Mouse (Mus musculus) limb, embryonic 13.5 days (tissue): Measurements from ENCODE around the gene Padi6. TPM values are rescaled to one million over a fixed set of nuclear protein-coding genes. Genes with fewer than 3 reads are reported as not detected.

Source experiments
- ATAC-seq: fragments of 200-750 bp; cut with Nextera tagmentation; 2 replicates; pipeline ENCODE4 v1.8.0; 2017; ENCODE audit warnings: low read depth, moderate number of reproducible peaks, moderate TSS enrichment; ENCODE audit not compliant: low FRiP score
- H3K27ac ChIP-seq: fragments of 300-500 bp; sonication (generic); 2 replicates; pipeline ENCODE4 v1.5.1; 2015; ENCODE audit warnings: inconsistent platforms, mild to moderate bottlenecking, moderate library complexity
- H3K27me3 ChIP-seq: fragments of 300-500 bp; sonication (generic); 2 replicates; pipeline ENCODE4 v1.6.1; 2015; ENCODE audit warnings: mild to moderate bottlenecking, inconsistent platforms
- H3K36me3 ChIP-seq: fragments of 300-500 bp; sonication (generic); 2 replicates; pipeline ENCODE4 v1.6.1; 2015; ENCODE audit warnings: inconsistent platforms, mild to moderate bottlenecking, moderate library complexity
- H3K4me1 ChIP-seq: fragments of 300-500 bp; sonication (generic); 2 replicates; pipeline ENCODE4 v1.6.1; 2015; ENCODE audit warnings: inconsistent platforms
- H3K4me2 ChIP-seq: fragments of 300-500 bp; sonication (generic); replicated peaks from 2 replicates; pipeline ENCODE4 v1.6.1; 2015; ENCODE audit warnings: inconsistent platforms, mild to moderate bottlenecking, moderate library complexity
- H3K4me3 ChIP-seq: fragments of 300-500 bp; sonication (generic); 2 replicates; pipeline ENCODE4 v1.5.1; 2015; ENCODE audit warnings: moderate library complexity, mild to moderate bottlenecking, inconsistent platforms
- H3K9ac ChIP-seq: fragments of 300-500 bp; sonication (generic); 2 replicates; pipeline ENCODE4 v1.6.1; 2015; ENCODE audit warnings: mild to moderate bottlenecking, inconsistent platforms
- H3K9me3 ChIP-seq: fragments of 300-500 bp; sonication (generic); 2 replicates; pipeline ENCODE4 v1.6.1; 2016; ENCODE audit warnings: inconsistent platforms
- WGBS: fragments of 180-500 bp; shearing (Covaris S2); methylation state at CpG from one replicate; pipeline ENCODE4 v1.1.7; 2015; 5-methylcytosine and 5-hydroxymethylcytosine counted together
- polyA plus RNA-seq: library from polyadenylated mRNA; unstranded; fragments of >200 nt; fragmentation: Nextera tagmentation; extraction: Ambion mirVana; gene quantifications from 2 replicates; pipeline ENCODE4 v1.2.1, GENCODE M21; 2015

Padi6 gene
- polyA plus RNA-seq, 1 experiment from 2014 or later: not detected

DNA sequence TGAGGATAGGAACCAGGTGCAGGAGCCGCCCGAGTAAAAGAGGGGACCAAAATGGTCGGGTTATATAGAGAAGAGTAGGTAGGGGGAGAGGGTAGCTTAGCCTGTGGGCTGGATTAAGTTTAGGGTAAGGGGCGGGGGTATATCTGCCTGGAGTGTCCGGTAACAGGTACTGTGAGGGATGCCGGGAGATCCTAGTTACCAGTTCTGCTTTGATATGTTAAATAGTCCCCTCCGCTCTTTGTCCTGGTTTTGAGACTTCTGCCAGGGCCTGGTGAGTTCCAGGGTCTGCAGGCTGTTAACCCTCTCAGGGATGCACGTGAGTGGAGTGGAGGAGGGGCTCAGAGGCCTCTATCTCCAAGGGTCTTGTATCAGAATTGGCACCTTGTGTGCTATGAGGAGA lies 38.8 kb downstream of the Padi6 start:
- Histone ChIP-seq H3K9ac (peak overlapping the region; percentile 99), H3K36me3 (peaks cover 47% of the 10 kb centered on the region), H3K27me3 (0 out of 2 replicates have a peak, but pooled peaks cover 9% of the 10 kb centered on the region), H3K27ac (peak overlapping the region; percentile 99), H3K4me1 (peaks cover 70% of the 10 kb centered on the region), H3K9me3 (no peaks in the 10 kb centered on the region), H3K4me3 (peak overlapping the region; percentile 90), H3K4me2 (peak overlapping the region; percentile 87)
- WGBS: 6% methylated on average over 8 of the region's 8 CpGs
- no peak for ATAC-seq

DNA sequence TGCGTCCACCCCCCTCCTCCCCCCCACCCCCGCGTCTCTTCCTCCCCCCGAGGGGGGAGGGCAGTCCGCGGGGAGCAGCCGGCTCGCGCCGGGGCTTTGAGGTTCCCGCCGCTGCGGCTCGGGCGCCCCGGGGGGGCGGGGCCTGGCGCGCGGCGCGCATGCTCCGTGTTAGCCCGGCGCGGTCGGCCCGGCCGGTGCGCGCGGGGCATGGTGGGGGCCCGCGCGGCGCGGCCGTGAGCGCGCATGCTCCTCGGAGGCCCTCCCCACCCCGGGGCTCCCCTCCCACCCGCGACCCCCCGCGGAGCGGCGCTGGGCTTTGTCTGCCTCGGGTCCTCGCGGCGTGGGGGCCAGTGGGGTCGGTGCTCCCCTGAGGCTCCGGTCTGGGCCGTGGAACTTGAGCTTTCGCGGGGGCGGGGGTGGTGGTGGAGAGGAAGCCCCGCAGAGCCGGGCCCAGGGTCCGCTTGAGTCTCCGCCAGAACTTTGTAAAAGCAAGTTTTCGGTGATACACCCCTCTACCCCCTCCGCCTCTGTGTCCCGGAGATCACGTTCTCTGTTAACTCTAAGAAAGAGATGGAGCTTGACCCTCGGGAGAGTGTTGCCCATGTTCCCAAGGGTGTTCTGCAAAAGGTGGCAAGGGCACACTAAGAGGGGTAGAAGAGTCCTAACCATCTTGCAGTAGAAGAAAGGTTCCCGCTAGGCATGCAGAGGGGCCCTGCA lies 39.7 kb downstream of the Padi6 start:
- WGBS: under 1% methylated on average over 41 of the region's 68 CpGs
- peak overlapping the region; percentile 99 for H3K27ac ChIP-seq
- H3K4me3 ChIP-seq: peak overlapping the region; percentile 90
- peak overlapping the region; percentile 99 for H3K9ac ChIP-seq
- peaks cover 62% of the 10 kb centered on the region for H3K4me1 ChIP-seq
- no peaks in the 10 kb centered on the region for H3K9me3 ChIP-seq
- H3K36me3 ChIP-seq: peaks cover 38% of the 10 kb centered on the region
- H3K4me2 ChIP-seq: peak overlapping the region; percentile 87
- peak; percentile 72 for ATAC-seq
- H3K27me3 ChIP-seq: 0 out of 2 replicates have a peak, but pooled peaks cover 11% of the 10 kb centered on the region

DNA sequence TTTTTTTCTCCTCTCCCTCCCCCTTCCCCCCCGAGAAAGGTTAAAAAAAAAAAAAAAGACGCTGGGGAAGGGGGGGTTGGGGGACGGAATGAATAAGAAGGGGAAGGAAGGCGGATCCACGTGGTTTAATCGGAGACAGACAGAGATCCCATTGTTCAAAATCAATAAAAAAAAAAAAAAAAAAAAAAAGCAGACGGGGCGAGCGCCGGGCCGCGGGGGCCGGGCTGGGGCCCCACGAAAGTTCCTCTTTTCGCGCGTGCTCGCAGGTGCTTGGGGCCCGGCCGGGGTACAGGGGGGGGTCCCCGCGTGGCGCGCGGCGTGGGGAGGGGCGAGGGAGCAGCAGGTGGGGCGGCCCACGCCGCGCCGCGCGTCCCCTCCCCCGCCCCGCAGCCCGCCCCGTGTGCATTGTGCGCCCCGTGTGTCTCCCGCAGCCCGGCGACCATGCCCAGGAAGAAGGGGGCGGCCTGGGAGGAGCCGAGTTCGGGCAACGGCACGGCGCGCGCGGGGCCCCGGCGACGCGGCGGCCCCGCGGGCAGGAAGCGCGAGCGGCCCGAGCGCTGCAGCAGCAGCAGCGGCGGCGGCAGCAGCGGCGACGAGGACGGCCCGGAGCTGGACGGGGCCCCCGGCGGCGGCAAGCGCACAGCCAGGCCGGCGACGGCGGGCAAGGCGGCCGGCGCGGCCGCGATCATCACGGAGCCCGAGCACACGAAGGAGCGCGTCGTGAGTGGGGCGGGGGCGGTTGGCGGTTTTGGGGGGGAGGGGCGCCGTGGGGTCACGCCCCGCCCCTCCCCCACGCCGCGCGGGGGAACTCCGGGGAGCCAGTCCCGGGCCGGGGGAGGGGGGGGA lies 40.5 kb downstream of the Padi6 start:
- H3K27me3 ChIP-seq: 0 out of 2 replicates have a peak, but pooled peaks cover 11% of the 10 kb centered on the region
- peak overlapping the region; percentile 87 for H3K4me2 ChIP-seq
- peak; percentile 17 for ATAC-seq
- H3K9me3 ChIP-seq: no peaks in the 10 kb centered on the region
- H3K27ac ChIP-seq: peak overlapping the region; percentile 99
- H3K36me3 ChIP-seq: peaks cover 30% of the 10 kb centered on the region
- peaks cover 53% of the 10 kb centered on the region for H3K4me1 ChIP-seq
- peak overlapping the region; percentile 90 for H3K4me3 ChIP-seq
- WGBS: under 1% methylated on average over 66 of the region's 107 CpGs
- peak overlapping the region; percentile 99 for H3K9ac ChIP-seq

DNA sequence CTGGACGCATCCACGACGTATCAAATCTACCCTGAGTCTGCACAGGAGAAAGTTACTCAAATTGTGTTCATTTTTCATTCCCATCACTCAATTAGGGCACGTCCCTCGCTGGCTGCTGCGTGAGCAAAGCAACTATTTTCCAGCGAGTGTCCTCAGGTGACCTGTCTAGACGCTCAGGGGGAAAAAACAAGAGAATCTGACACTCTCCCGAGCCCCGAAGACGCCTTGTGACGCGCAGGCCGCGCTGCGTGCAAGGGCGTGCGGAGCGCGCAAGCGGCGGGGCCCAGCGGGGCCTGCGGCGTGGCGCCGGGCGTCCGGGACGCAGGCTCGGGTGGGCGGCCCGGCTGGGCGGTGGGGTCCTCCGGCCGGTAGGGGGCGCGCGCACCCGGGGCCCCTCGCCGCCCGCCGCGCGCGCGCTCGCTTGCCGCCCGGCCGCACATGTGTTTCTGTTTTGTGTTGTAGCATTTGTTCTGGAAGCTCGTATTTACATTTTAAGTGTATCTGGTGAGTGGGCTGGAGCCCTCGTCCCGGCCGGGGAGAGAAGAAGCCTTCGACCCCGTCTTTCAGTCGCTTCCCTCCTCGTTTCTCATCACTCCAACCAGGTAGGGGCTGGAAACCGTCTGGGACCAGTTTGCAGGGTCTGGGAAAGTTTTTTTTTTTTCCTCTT lies 41.3 kb downstream of the Padi6 start:
- Histone ChIP-seq H3K9me3 (no peaks in the 10 kb centered on the region), H3K4me3 (peak overlapping the region; percentile 90), H3K9ac (peak overlapping the region; percentile 99), H3K4me1 (peaks cover 48% of the 10 kb centered on the region), H3K4me2 (peak overlapping the region; percentile 87), H3K27me3 (0 out of 2 replicates have a peak, but pooled peaks cover 11% of the 10 kb centered on the region), H3K36me3 (peaks cover 22% of the 10 kb centered on the region), H3K27ac (peak overlapping the region; percentile 99)
- under 1% methylated on average over 61 of the region's 61 CpGs for WGBS
- peak; percentile 71; the same call in 1 of the 2 replicates for ATAC-seq

DNA sequence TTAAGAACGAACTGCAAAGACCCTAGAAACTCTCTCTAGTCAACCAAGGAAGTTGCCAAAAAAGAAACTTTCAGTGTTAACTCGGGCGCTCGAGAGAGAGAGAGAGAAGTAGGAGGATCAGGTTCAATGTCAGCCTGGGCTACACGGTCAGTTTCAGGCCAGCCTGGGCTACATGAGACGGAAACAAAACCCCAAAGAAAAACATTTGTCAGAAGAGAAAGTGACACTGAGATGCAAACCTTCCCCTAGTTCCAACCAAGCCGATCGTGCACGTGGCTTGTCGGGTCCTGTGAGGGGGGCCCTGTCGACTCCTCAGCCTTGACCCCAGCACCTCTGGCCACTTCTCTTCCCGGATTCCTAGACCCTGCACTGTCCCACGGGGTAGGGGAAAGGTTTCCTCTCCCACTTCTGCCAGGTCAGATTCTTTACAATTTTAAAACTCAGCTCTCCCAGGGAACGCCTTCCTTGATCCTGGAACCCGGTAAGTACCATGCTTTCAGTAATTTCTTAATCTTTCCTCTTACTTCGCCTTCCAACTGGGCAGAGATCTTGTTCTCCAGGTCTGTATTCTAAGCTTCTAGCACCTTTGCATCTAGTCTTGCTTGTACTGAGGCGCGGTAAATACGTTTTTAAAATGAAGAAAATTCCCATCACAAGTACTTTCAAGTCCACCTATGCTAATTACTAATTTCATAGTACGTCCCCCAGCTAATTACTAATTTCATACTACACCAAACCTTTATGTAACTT lies 42.0 kb downstream of the Padi6 start, which contains the start of gene Rcc2:
Gene Rcc2 (plus strand): TSS at position 273 of the 750 bp plus-strand sequence.
- Histone ChIP-seq H3K9ac (peak within 1 kb of the TSS; percentile 99), H3K4me2 (peak within 1 kb of the TSS; percentile 87), H3K4me3 (peak within 1 kb of the TSS; percentile 90), H3K27me3 (0 out of 2 replicates have a peak, but pooled peaks cover 11% of the 10 kb centered on the region), H3K27ac (peak within 1 kb of the TSS; percentile 99), H3K9me3 (no peaks in the 10 kb centered on the region), H3K36me3 (peaks cover 15% of the 10 kb centered on the region), H3K4me1 (peaks cover 42% of the 10 kb centered on the region)
- 4% methylated on average over 20 of the region's 20 CpGs for WGBS
- no peak for ATAC-seq

DNA sequence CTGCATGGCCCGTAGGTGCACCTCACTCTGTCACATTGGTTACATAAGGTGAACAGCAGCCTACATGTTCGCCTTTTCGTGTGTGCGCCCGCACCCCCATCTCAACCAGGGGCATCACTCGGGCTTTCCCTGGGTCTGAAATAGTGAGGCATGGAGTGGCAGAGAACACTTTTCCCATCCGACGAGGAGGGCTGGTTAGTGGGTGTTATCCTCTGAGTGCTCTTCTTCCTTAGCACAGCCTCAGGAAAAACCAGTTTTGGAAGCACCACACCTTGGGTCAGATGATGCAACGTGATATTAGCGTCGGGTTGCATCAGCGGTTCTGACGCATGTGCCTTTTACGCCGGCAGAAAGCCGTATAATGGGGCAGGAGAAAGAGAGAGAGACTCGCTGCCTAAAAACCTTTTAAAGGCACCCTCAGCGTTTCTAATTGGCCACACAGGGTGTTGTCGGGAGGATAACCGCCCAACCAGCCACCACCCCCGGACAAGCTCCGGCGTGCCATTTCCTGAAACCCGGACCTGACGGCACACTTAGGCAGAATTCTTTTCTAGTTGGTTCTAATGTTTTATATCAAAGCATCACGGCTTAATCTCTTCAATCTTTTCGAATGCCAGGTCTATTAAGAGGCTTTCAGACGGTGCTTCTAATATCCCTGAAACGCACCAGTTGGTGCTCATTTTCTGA lies 42.9 kb downstream of the Padi6 start:
- 5% methylated on average over 29 of the region's 29 CpGs for WGBS
- H3K4me2 ChIP-seq: peak overlapping the region; percentile 87
- H3K4me3 ChIP-seq: peak overlapping the region; percentile 90
- H3K27ac ChIP-seq: no peak overlapping the region
- H3K36me3 ChIP-seq: 0 out of 2 replicates have a peak, but pooled peaks cover 6% of the 10 kb centered on the region
- H3K27me3 ChIP-seq: 0 out of 2 replicates have a peak, but pooled peaks cover 11% of the 10 kb centered on the region
- no peak for ATAC-seq
- peak overlapping the region; percentile 48 for H3K9ac ChIP-seq
- no peaks in the 10 kb centered on the region for H3K9me3 ChIP-seq
- peaks cover 33% of the 10 kb centered on the region for H3K4me1 ChIP-seq

DNA sequence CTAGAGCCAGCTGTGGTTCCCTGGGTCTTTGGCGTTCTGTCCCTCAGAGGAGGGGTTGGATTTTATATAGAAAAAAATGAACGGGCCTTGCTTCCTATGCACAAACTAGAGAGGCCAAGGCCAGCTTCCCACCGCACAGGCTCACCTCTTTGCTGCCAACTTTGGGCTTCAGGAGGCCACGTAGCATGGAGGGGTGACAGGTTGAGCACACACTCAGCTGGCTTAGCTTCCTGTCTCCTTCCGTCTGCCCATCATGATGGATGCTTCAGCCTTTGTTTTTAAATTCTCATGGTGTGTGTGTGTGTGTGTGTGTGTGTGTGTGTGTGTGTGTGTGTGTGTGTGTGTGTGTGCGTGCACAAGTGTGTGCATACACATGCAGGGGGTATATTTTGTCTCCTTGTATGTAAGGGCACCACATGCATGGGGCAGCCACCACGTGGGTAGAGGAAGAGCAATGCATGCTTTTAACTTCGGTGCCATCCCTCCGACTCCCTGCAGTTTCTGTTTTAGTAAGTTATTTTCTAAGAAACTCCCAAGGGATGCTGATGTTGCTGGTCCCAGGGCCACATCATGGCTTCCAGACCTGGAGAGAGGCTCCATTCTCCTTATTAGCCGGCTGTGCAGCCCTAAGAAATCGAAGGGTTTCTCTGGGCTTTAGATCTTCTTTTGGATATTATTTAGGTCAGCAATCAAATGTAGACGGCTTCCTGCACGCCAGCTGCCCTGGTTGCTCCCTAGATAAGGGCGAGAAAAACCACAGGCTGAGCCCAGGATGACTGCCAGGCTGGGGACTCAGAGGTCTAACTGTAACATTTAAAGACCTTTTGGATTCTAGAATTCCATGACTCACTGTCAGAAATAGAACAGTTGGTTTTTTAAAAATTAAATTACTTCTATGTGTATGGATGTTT lies 46.5 kb downstream of the Padi6 start:
- no peak overlapping the region for H3K9ac ChIP-seq
- 77% methylated on average over 14 of the region's 14 CpGs for WGBS

DNA sequence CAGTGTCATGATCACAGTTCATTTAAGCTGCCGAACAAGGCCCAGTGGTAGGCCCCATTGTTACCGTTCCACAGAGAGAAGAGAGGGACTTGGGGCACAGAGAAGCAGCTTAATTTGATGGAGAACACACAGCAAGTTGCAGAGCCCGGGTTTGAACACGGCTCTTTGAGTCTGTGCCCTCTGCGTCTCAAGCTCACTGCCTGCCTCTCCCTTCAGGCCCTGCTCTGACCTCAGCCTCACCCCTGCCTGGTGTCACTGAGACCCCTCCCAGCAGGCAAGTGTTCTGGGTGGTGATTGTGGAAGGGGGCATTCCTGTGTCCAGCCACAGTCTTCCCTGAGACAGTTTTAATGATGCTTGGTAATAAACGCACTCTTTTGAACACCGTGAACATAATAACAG lies 47.3 kb downstream of the Padi6 start:
- ATAC-seq: no peak
- Histone ChIP-seq H3K4me1 (peaks cover 15% of the 10 kb centered on the region), H3K36me3 (no peaks in the 10 kb centered on the region), H3K4me2 (no peak overlapping the region), H3K27ac (no peak overlapping the region), H3K9me3 (no peaks in the 10 kb centered on the region), H3K9ac (no peak overlapping the region), H3K4me3 (no peak overlapping the region), H3K27me3 (0 out of 2 replicates have a peak, but pooled peaks cover 11% of the 10 kb centered on the region)
- WGBS: 64% methylated on average over 7 of the region's 7 CpGs

More for the DNA sequence above, 46.5 kb downstream of the Padi6 start:
- H3K36me3 ChIP-seq: no peaks in the 10 kb centered on the region
- ATAC-seq: no peak
- H3K4me1 ChIP-seq: peaks cover 18% of the 10 kb centered on the region
- H3K27ac ChIP-seq: no peak overlapping the region
- 0 out of 2 replicates have a peak, but pooled peaks cover 11% of the 10 kb centered on the region for H3K27me3 ChIP-seq
- no peak overlapping the region for H3K4me2 ChIP-seq
- H3K9me3 ChIP-seq: no peaks in the 10 kb centered on the region
- H3K4me3 ChIP-seq: no peak overlapping the region

DNA sequence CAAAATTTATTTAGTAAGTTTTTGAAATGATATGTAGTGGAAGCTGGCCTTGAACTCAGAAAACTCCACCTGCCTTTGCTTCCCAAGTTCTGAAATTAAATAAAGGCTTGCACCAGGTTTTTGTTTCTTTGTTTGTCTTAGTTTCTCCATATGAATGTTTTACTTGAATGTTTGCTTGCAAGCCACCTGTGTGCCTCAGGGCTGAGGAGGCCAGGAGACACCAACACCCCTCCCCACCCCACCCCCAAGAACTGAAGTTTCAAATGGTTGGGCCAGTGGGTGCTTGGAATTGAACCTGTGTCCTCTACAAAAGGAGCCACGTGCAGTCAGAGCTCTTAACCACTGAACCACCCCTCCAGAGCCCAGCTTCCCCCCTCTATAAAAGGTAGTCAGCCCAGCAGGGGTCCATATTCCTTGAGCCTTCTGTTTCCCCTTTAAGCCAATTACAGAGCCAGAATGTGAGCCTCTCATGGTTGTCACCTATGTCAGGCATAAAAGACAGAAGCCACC lies 47.8 kb downstream of the Padi6 start:
- 0 out of 2 replicates have a peak, but pooled peaks cover 11% of the 10 kb centered on the region for H3K27me3 ChIP-seq
- 0% methylated on average over 1 of the region's 1 CpGs for WGBS
- no peak overlapping the region for H3K4me3 ChIP-seq
- ATAC-seq: no peak
- peaks cover 11% of the 10 kb centered on the region for H3K4me1 ChIP-seq
- no peak overlapping the region for H3K27ac ChIP-seq
- H3K36me3 ChIP-seq: no peaks in the 10 kb centered on the region
- H3K9me3 ChIP-seq: no peaks in the 10 kb centered on the region
- no peak overlapping the region for H3K9ac ChIP-seq
- H3K4me2 ChIP-seq: no peak overlapping the region

DNA sequence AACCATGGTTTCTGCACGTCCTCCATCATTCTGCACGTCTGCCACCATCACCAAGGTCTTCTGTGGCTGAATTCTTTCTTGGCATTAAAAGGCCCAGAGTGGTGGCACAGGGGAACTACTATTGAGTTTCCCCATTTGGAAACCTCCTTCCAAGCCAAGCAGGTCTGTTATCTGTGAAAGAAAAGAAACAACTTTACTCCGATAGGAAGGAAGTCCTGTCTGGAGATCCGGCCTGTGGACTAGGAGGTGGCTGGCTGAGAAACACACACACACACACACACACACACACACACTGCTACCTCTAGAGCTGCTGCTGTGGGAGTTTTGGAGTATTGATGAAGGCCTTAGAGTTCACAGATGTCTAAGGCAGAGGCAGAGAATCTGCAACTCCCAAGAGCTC lies 48.9 kb downstream of the Padi6 start:
- peaks cover 6% of the 10 kb centered on the region; the same call in 1 of the 2 replicates for H3K4me1 ChIP-seq
- no peak overlapping the region for H3K9ac ChIP-seq
- no peak overlapping the region for H3K4me3 ChIP-seq
- no peak overlapping the region for H3K27ac ChIP-seq
- H3K4me2 ChIP-seq: no peak overlapping the region
- no peaks in the 10 kb centered on the region for H3K9me3 ChIP-seq
- ATAC-seq: no peak
- H3K27me3 ChIP-seq: 0 out of 2 replicates have a peak, but pooled peaks cover under 1% of the 10 kb centered on the region
- no peaks in the 10 kb centered on the region for H3K36me3 ChIP-seq
- WGBS: 88% methylated on average over 4 of the region's 4 CpGs
